Mouse (Mus musculus) ovary, adult 10 weeks (tissue): Measurements from ENCODE around the gene Fbf1. TPM values are rescaled to one million over a fixed set of nuclear protein-coding genes. Genes with fewer than 3 reads are reported as not detected.

Source experiments
- polyA plus RNA-seq: library from polyadenylated mRNA; stranded (reverse); fragments of 350-450 nt; fragmentation: Illumina TruSeq; extraction: RNeasy Lipid Tissue Mini Kit (QIAGEN cat#74804); gene quantifications from one replicate; pipeline ENCODE4 v1.2.3, GENCODE M21; 2014

Gene Fbf1
- 14.4 TPM for polyA plus RNA-seq

DNA sequence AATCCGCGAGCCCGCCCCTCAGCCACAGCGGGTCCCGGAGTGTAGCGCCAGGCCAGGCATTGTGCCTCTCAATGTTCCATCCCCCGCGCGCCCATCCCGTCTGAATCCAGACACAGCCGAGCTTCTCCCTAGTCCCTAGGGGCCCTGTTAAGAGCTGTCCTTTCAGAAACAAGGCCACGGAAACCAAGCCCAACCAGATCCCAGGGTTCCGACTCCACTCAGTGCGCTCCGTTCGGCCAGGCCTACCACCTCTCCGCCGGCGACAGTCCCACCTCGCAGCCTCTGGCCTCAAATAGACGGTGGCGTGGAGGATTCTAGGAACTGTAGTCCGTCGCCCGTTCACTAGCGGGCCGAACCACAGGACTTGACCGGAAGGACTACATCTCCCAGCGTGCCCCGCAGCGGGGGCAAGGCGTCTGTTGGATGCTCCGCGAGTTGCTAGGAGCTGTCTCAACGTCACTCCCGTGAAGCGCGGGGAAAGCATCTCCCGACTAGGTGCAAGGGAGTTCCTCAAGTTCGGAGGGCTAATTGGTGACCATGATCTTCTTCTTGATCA, at the start of gene Fbf1:
TSS of gene Fbf1 (minus strand) at position 283 of the 556 bp plus-strand sequence.

DNA sequence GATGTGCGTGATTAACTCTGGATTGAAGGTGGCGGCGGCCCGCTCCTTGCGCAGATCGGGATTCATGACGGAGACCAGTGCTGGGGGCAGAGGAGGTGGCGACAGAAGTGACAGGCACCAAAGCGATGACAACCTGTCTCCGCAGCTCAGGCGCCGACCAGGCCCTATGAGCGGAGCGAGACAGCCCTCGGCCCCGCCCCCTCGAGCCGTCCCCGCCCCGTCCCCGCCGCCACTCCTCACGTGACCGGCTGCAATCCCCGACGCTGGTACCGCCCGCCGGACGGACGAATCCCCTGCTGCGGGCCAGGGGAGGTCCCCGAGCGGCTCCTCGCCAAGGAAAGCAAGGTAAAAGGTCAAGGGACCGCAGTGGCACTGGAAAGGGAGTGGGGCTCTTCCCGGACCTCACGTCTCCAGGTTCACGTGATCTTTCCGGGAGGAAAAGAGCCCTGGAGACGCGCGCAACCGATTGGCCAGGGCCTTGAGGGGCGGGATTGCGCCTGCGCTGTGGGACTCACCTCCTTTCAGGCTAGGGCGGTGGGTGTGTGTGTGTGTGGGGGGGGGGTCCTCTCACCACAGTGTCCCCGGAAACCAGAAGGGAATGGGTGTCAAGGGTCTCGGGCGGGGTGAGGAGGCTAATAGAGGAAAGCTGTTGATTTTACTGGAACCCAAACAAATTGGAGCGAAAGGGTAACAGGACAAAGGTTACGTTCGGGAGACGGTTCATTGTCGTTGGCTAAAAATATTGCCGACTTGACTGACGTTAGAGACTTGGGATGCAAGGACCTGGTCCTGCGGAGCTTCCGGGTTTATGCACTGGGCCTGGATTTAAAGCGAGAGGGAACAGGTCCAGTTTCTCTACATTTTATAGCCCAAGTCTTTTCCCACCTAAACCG, 30.9 kb upstream of the Fbf1 start, which contains the start of the genes Ten1 and Acox1:
TSS of gene Ten1 (plus strand) at position 217 of the 893 bp plus-strand sequence.
TSS of gene Acox1 (minus strand) at position 407 of the 893 bp plus-strand sequence.

DNA sequence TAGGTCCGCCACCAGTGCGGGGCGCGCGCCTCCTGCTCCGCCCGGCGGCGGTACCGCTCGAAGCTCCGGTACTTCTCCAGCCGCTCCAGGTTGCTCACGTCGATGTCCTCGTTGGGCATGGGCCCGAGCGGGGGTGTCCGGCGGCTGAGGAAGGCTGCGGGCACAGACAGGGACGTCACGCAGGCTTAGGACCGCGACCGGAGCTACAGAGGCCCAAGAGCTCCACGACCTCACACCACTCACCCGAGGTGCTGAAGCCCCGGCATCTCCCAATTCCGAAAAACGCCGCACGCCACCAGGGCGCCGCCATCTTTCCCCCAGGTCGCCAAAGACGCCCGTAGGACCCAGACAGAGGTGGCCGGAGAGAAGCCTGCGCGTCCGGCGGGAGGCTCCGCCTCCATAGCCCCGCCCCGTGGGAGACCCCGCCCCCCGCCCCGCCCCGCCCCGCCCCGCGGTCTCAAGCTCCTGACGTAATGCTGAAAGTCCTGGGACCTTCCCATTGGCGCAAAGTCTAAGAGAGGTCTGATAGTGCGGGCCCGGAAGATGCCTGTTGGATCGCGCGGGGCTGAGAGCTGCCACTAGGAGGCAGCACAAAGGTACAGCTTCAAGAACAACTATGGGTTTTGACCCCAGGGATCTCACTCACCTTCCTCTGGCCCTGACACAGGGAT, 29.4 kb downstream of the Fbf1 start, which contains the start of gene Mrpl38:
TSS of gene Mrpl38 (minus strand) at position 401 of the 671 bp plus-strand sequence.

DNA sequence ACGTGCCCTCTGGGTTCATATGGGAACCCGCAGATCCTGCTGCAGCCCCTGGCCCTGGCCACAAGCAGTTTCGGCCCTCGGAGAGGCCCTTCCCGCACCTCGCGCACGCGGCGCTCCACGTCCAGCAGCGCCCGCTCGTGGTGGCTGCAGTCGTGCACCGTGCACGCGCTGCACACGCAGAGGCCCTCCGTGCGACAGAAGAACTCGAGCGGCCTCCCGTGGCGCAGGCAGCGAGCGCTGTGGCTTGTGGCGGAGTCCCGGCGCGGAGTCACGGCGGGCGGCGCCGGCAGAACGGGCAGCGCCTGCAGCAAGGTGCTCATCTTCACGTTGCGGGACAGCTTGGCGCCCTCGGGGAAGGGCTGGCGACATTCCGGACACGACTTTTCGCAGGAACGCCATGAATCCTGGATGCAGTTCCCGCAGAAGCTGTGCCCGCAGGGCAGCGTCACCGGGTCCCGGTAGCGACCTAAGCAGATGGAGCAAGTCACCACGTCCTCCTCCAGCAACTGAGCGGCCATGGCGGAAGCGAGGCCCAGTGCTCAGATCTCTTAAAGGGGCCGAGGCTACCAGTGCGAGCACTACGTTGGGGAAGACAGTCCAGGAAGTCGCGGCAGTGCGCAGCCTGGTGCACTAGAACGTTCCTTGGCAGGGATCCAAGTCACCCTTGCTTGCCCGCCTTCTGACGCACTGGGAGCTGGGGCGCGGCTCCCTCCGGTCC, 37.3 kb downstream of the Fbf1 start, which contains the start of gene Trim65:
TSS of gene Trim65 (minus strand) at position 641 of the 718 bp plus-strand sequence.

DNA sequence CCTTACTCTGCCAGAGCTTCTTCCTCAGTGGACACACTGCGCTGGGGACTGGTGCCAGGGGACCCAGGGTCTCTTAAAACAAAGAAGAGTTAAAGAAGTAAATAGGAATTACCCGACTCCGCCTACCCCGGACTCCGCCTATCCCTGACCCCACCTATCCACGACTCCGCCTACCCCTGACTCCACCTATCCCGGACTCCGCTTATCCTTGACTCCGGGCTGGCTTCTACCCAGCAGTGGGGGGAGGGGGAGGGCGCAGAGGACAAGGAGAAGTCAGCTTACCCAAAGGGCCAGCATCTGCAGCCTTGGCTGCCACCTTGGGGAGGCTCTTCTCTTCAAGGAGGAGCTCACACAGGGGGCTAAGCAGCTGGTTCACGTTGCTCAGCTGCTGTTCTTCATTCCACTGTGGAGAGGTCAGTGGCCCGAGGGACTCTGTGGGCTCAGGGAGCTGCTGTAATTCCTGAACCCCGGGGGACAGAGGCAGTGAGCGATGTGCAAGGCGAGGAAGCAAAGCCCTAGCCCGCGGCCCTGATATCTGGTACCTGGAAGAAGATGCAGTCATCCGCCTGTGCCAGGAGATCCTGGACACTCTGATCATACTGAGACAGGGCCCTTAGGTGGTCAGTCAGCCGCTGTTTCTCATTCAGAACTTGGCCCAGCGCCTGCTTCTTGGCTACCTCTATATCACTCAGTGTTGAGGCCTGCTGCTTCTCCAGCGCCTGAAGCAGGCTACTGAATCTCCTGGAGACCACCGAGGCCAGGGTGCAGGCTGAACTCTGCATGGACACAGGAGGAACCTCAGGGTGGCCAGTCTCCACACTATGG, 40.6 kb downstream of the Fbf1 start, which contains the start of gene Trim47:
TSS of gene Trim47 (minus strand) at position 55 of the 825 bp plus-strand sequence.

Other genes with a start within 250 kb of the Fbf1 start
- 12.8 TPM for gene Sap30bp, start 234.9 kb downstream of the Fbf1 start, polyA plus RNA-seq
- 1.7 TPM for gene Recql5, start 234.7 kb downstream of the Fbf1 start, polyA plus RNA-seq
- not detected for gene Itgb4, start 193.5 kb downstream of the Fbf1 start, polyA plus RNA-seq
- not detected for gene Galk1, start 155.4 kb downstream of the Fbf1 start, polyA plus RNA-seq
- gene H3f3b, start 140.2 kb downstream of the Fbf1 start, polyA plus RNA-seq = 1,980 TPM
- 2.9 TPM for gene Unk, start 137.8 kb downstream of the Fbf1 start, polyA plus RNA-seq
- gene Unc13d, start 90.2 kb downstream of the Fbf1 start, polyA plus RNA-seq = 0.23 TPM
- gene Wbp2, start 81.2 kb downstream of the Fbf1 start, polyA plus RNA-seq = 15.5 TPM
- gene Trim47, start 41.0 kb downstream of the Fbf1 start, polyA plus RNA-seq = not detected
- gene Trim65, start 37.0 kb downstream of the Fbf1 start, polyA plus RNA-seq = 4.9 TPM
- gene Mrpl38, start 29.3 kb downstream of the Fbf1 start, polyA plus RNA-seq = 1.3 TPM
- 1.7 TPM for gene Ten1, start 30.7 kb upstream of the Fbf1 start, polyA plus RNA-seq
- gene Acox1, start 30.9 kb upstream of the Fbf1 start, polyA plus RNA-seq = 40.9 TPM
- not detected for gene Evpl, start 69.9 kb upstream of the Fbf1 start, polyA plus RNA-seq
- gene Srp68, start 106.1 kb upstream of the Fbf1 start, polyA plus RNA-seq = 10.1 TPM
- gene Galr2, start 112.8 kb upstream of the Fbf1 start, polyA plus RNA-seq = not detected
- gene Exoc7, start 139.1 kb upstream of the Fbf1 start, polyA plus RNA-seq = 5.8 TPM
- gene Foxj1, start 167.2 kb upstream of the Fbf1 start, polyA plus RNA-seq = 0.23 TPM
- 0.88 TPM for gene Rnf157, start 244.9 kb upstream of the Fbf1 start, polyA plus RNA-seq